Mouse (Mus musculus) hindbrain, embryonic 16.5 days (tissue): Measurements from ENCODE around the gene Mbnl1. TPM values are rescaled to one million over a fixed set of nuclear protein-coding genes. Genes with fewer than 3 reads are reported as not detected.
"Not testable (repeated sequence)": the region's sequence is repeated elsewhere in the genome, so short reads cannot be mapped to it uniquely, and the experiment has no call there.

Experiments
- ATAC-seq: fragments of 200-750 bp; cut with Nextera tagmentation; 2 replicates; pipeline ENCODE4 v1.8.0; 2017; ENCODE audit warnings: moderate TSS enrichment, moderate library complexity
- H3K27ac ChIP-seq: fragments of 300-500 bp; sonication (generic); 2 replicates; pipeline ENCODE4 v1.5.1; 2014; ENCODE audit warnings: low read depth, mild to moderate bottlenecking, control low read depth, low read length, moderate library complexity
- H3K27me3 ChIP-seq: fragments of 300-500 bp; sonication (generic); replicated peaks from 2 replicates; pipeline ENCODE4 v1.6.1; 2014; ENCODE audit warnings: low read length; ENCODE audit not compliant: control insufficient read depth, insufficient read depth
- H3K36me3 ChIP-seq: fragments of 300-500 bp; sonication (generic); 2 replicates; pipeline ENCODE4 v1.6.1; 2014; ENCODE audit warnings: mild to moderate bottlenecking, low read length, moderate library complexity, mixed read lengths; ENCODE audit not compliant: control insufficient read depth, insufficient read depth
- H3K4me1 ChIP-seq: fragments of 300-500 bp; sonication (generic); 2 replicates; pipeline ENCODE4 v1.6.1; 2014; ENCODE audit warnings: low read depth, low read length; ENCODE audit not compliant: control insufficient read depth, insufficient read depth
- H3K4me2 ChIP-seq: fragments of 300-500 bp; sonication (generic); 2 replicates; pipeline ENCODE4 v1.6.1; 2014; ENCODE audit warnings: mild to moderate bottlenecking, low read length, control low read depth, moderate library complexity
- H3K4me3 ChIP-seq: fragments of 300-500 bp; sonication (generic); 2 replicates; pipeline ENCODE4 v1.5.1; 2014; ENCODE audit warnings: mild to moderate bottlenecking, low read length, control low read depth, moderate library complexity
- H3K9ac ChIP-seq: fragments of 300-500 bp; sonication (generic); 2 replicates; pipeline ENCODE4 v1.6.1; 2014; ENCODE audit warnings: low read depth, mild to moderate bottlenecking, control low read depth, low read length, moderate library complexity
- H3K9me3 ChIP-seq: fragments of 300-500 bp; sonication (generic); 2 replicates; pipeline ENCODE4 v1.6.1; 2014; ENCODE audit warnings: mild to moderate bottlenecking, low read length, moderate library complexity; ENCODE audit not compliant: control insufficient read depth
- WGBS: fragments of 180-500 bp; shearing (Covaris S2); extraction: QIAGEN DNeasy Blood & Tissue Kit; methylation state at CpG from one replicate; pipeline ENCODE4 v1.1.7; 2014; 5-methylcytosine and 5-hydroxymethylcytosine counted together
- polyA plus RNA-seq: library from polyadenylated mRNA; unstranded; fragments of >200 nt; fragmentation: Nextera tagmentation; extraction: Ambion mirVana; gene quantifications from 2 replicates; pipeline ENCODE4 v1.2.1, GENCODE M21; 2015

The Mbnl1 gene
- polyA plus RNA-seq, 1 experiment from 2014 or later = 45.0 TPM

DNA sequence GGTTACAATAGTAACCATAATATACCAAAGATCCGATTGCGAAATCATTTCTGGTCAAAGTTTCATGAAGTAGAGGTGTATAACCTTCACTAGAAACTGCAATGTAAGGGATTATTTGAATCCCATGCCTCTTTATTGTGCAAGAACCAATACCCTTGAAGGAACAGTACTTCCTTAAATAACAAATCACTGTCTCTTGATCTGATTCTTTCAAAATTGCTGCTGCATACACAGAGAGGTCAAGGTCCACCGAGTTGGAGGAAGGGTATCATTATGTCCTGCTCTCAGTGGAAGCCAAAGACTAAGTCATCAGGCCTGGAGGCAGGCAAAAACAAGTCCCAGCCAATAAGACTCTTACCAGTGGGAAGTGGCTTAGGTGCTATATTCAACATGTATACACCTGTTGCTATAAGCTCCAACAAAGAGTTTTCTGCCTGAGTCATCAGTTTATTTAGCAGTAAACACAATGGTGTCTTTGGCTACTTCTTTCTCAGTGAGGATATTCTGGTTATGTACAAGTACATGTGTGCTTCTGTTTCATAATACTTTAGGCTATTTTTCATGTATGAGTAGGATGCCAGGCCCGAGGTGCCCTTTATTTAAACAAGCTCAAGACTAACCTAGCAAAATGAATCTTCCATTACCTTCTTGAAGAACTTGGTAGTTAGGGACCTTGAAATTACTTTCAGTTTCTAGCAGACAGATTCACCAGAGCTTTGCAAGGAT lies 13.5 kb downstream of the Mbnl1 start:
- ATAC-seq = no peak
- H3K36me3 ChIP-seq = no peaks in the 10 kb centered on the region
- no peak overlapping the region for H3K27ac ChIP-seq
- WGBS = 95% methylated on average over 4 of the region's 4 CpGs
- H3K9me3 ChIP-seq = no peaks in the 10 kb centered on the region
- H3K27me3 ChIP-seq = no peaks in the 10 kb centered on the region
- no peak overlapping the region for H3K9ac ChIP-seq
- H3K4me1 ChIP-seq = no peaks in the 10 kb centered on the region
- no peak overlapping the region for H3K4me2 ChIP-seq
- no peak overlapping the region for H3K4me3 ChIP-seq

DNA sequence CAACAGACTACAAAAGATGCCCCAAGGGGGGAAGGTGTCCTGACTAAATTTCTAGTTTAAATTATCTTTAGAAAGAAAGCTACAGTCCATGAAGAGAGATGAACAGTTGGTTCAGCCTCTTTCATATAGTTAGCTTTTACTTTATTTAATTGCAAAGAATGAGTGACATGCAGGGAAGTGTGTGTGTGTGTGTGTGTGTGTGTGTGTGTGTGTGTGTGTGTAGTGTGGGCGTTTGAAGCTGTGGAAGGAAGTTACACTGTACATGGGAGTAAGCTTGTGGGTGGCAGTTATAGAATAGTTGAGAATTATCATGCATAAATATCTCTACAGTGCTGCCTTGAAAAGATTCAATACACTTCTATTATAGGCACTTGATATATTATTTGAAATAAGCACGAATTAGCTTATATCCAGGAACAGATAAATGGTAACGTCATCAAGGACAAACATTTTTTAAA lies 14.1 kb downstream of the Mbnl1 start:
- Histone ChIP-seq H3K27me3 (no peaks in the 10 kb centered on the region), H3K4me1 (no peaks in the 10 kb centered on the region), H3K36me3 (no peaks in the 10 kb centered on the region), H3K27ac (no peak overlapping the region), H3K4me2 (no peak overlapping the region), H3K9ac (no peak overlapping the region), H3K9me3 (no peaks in the 10 kb centered on the region), H3K4me3 (no peak overlapping the region)
- 86% methylated on average over 3 of the region's 3 CpGs for WGBS
- ATAC-seq = no peak

DNA sequence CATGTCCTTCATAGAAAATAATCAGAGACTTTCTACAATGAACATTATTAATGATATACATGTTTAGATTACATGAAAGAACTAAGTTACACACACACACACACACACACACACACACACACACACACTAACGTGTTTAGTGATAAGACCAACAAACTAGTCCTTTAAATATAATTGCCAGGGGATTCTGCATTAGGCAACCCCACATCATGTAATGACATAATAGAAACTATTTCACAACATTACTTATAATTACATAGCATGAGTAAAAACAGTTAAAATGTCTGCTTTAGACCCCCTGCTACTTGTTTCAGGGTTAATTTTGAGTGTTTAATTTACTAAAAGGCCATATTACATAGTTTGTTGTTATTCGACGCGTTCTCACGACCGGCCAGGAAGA lies 16.9 kb downstream of the Mbnl1 start:
- Histone ChIP-seq H3K36me3 (no peaks in the 10 kb centered on the region), H3K27ac (no peak overlapping the region)
- ATAC-seq = no peak

DNA sequence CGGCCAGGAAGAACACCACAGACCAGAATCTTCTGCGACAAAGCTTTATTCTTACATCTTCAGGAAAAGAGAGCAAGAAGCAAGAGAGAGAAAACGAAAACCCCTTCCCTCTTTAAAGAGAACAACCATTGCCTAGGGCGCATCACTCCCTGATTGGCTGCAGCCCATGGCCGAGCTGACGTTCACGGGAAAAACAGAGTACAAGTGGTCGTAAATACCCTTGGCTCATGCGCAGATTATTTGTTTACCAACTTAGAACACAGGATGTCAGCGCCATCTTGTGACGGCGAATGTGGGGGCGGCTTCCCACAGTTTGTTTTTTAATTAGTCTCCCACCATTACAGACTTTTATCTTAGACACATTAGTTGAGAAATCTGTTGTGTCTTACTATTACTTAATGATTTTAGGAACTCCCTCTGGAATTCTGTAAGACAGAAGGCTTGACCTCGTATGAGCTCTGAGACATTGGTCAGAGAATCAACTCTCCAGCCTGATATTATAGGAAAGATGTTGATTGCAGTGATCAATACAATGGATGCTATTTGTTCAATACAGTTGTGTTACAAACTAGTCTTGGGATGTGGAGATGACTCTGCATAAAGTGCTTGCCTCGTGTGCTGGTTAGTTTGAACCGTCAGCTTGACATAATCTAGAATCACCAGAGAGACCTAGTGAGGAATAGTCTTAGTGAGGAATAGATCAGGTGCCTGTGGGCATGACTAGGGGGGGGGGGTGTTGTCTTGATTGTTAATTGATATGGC lies 22.3 kb downstream of the Mbnl1 start:
- H3K4me2 ChIP-seq = peak overlapping the region; percentile 20
- ATAC-seq = peak; percentile 71
- H3K9ac ChIP-seq, H3K4me3 ChIP-seq, H3K36me3 ChIP-seq, H3K9me3 ChIP-seq, H3K27ac ChIP-seq, H3K4me1 ChIP-seq, H3K27me3 ChIP-seq: not testable (repeated sequence)
- 58% methylated on average over 7 of the region's 16 CpGs for WGBS

More for the DNA sequence above, 16.9 kb downstream of the Mbnl1 start:
- Histone ChIP-seq H3K27me3 (no peaks in the 10 kb centered on the region), H3K9ac (no peak overlapping the region), H3K4me1 (no peaks in the 10 kb centered on the region), H3K9me3 (no peaks in the 10 kb centered on the region), H3K4me2 (no peak overlapping the region), H3K4me3 (no peak overlapping the region)
- WGBS = 92% methylated on average over 6 of the region's 6 CpGs

DNA sequence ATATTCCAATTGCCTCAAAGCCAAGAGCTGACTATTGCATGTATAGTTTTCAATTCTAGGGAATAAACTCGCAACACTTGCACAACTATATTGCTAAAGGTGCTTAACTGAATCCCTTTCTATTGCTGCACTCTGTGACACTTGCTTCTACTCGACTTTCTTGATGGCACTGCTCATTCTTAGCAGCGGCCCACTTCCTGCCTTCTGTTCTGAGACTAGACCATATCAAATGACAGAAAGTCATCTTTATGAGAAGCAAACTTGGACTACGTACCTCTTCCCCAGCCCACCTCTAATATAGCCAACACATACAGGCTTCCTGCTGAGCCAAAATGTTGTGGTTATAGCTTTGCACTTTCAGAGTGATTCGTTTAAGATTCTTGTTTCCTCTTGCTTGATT lies 23.6 kb downstream of the Mbnl1 start:
- peaks cover 10% of the 10 kb centered on the region for H3K4me1 ChIP-seq
- no peaks in the 10 kb centered on the region for H3K36me3 ChIP-seq
- no peak overlapping the region for H3K4me2 ChIP-seq
- WGBS = 85% methylated on average over 5 of the region's 5 CpGs
- H3K9me3 ChIP-seq = no peaks in the 10 kb centered on the region
- H3K27me3 ChIP-seq = no peaks in the 10 kb centered on the region
- ATAC-seq = no peak
- H3K4me3 ChIP-seq = no peak overlapping the region
- H3K9ac ChIP-seq = no peak overlapping the region
- no peak overlapping the region for H3K27ac ChIP-seq

DNA sequence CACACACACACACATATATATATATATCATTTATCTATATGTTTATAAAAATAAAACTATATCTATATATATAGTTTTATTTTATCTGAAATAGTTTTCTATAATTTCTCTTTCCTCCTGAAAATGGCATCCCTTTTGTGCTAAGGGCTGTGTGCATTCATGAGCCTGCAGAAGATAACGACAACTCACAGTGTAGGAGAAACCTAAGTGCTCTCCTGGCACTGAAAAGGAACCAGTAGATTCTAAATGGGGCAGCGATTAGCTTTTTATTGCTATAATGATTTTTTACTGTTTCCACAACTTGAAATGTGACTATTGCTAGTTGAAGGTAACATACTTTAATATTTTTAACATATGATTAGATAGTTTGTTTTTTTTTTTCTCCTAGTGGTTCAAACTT lies 25.5 kb downstream of the Mbnl1 start:
- Histone ChIP-seq H3K36me3 (no peaks in the 10 kb centered on the region), H3K9ac (no peak overlapping the region), H3K27me3 (no peaks in the 10 kb centered on the region), H3K4me3 (no peak overlapping the region), H3K4me2 (no peak overlapping the region), H3K27ac (no peak overlapping the region), H3K9me3 (no peaks in the 10 kb centered on the region), H3K4me1 (peaks cover 19% of the 10 kb centered on the region)
- no peak for ATAC-seq
- WGBS = 85% methylated on average over 2 of the region's 2 CpGs

DNA sequence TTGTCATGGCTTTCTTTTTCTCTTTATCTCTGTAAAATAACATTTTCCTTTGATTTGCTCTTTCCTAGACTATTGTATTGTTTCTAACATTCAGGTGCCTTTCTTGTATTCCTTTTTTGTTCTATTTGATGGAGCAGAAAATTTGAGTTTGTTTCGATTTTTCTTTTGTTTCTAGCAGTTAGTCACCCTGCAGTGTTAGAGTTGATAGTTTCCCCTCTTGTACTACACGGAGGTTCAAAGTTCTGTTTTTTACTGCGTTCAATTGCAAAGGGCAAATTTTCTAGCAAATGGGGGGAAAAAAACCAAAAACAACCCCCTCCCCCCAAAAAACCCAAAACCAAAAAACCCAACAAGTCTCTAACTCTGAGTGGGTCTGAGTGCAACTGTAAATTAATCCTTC lies 26.0 kb downstream of the Mbnl1 start:
- no peak for ATAC-seq
- Histone ChIP-seq H3K27ac (no peak overlapping the region), H3K4me2 (no peak overlapping the region), H3K36me3 (no peaks in the 10 kb centered on the region), H3K9ac (no peak overlapping the region), H3K27me3 (no peaks in the 10 kb centered on the region), H3K9me3 (no peaks in the 10 kb centered on the region), H3K4me3 (no peak overlapping the region), H3K4me1 (peaks cover 24% of the 10 kb centered on the region)
- 82% methylated on average over 3 of the region's 3 CpGs for WGBS

DNA sequence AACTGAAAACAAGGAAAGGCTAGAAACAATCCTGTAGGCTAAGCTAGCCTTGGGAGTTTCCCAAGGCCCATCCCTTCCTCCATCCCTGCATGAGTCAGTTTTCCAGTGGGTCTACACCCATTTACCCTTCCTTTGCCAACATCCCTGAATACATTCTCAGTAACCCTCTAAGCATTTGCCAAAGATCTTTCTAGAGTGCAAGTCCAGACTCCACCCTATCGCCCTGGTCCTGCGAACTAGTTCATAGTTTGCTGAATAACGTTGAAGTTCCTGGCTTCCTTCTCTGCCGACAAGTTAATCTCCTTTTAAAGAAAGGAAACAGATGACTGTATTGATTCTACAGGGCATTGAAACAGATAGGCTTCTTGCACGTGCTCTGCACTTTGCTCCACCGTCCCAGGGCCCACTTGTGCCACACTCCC lies 26.5 kb downstream of the Mbnl1 start:
- Histone ChIP-seq H3K9me3 (no peaks in the 10 kb centered on the region), H3K27me3 (no peaks in the 10 kb centered on the region), H3K36me3 (no peaks in the 10 kb centered on the region), H3K4me1 (peaks cover 25% of the 10 kb centered on the region), H3K9ac (no peak overlapping the region), H3K4me2 (no peak overlapping the region), H3K27ac (no peak overlapping the region; the same call in 1 of the 2 replicates), H3K4me3 (no peak overlapping the region)
- 77% methylated on average over 6 of the region's 6 CpGs for WGBS
- no peak for ATAC-seq

DNA sequence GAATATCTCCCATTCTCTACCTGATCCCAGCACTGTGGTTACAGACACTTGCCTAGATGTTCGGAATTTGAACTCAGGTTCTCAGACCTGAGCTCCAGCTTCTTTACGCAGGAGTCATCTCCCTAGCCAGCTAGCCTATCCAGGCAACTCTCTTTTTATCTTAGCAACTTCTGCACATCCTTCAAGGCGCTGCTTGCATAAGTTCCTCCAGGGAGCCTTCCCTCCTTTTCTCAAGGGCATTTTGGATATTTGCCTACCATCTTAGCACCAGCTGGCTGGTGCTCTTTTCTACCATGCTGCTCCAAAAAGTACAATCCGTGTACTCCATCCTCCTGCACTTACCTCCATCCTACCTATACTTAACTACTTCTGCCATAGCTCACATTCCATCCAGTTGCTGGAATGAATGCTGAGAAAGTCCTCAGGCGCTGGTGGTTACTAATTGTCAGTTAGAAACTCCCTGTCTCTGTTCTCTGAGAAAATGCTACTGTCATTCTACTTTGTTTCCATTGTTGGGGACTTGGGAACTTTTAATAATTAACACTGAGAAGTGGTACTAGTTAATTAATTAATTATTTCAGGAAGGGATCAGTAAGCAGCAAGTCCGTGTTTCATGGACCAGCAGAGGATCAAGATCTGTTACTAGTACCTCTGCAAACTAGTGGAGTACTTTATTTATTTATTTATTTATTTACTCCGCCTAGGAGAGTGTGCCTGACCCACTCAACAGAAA lies 27.3 kb downstream of the Mbnl1 start:
- Histone ChIP-seq H3K4me3 (peak overlapping the region; percentile 94), H3K27me3 (no peaks in the 10 kb centered on the region), H3K4me2 (peak overlapping the region; percentile 80), H3K9me3 (no peaks in the 10 kb centered on the region), H3K9ac (no peak overlapping the region; the same call in 1 of the 2 replicates), H3K36me3 (no peaks in the 10 kb centered on the region), H3K4me1 (peaks cover 25% of the 10 kb centered on the region), H3K27ac (no peak overlapping the region)
- WGBS = 47% methylated on average over 7 of the region's 7 CpGs
- no peak for ATAC-seq
